Mouse (Mus musculus) ES-Bruce4 (cell line): ENCODE results near the gene Slco4a1.

ENCODE experiments used
- CTCF ChIP-seq: IDR thresholded peaks from one replicate; pipeline ENCODE4 v1.8.1; 2011; ENCODE audit warnings: low read depth, low read length
- EP300 ChIP-seq: IDR thresholded peaks from 2 replicates; pipeline ENCODE4 v1.6.1; 2011; ENCODE audit warnings: low read depth, low read length; ENCODE audit not compliant: insufficient read depth
- POLR2A ChIP-seq: IDR thresholded peaks from one replicate; pipeline ENCODE4 v1.8.1; 2011; ENCODE audit warnings: low read length; ENCODE audit not compliant: insufficient read depth

GRCm38 (mm10) chr2:180410432-180410831, 45.6 kb upstream of the Slco4a1 start:
- TF ChIP-seq CTCF (no peak), EP300 (no peak), POLR2A (no peak)
